Mouse (Mus musculus) G1E (cell line): ENCODE data around the gene Ehmt1.

Experiments
- CTCF ChIP-seq: IDR thresholded peaks from 2 replicates; pipeline ENCODE4 v1.5.1; 2012; ENCODE audit warnings: low read depth, low read length, inconsistent platforms, mixed read lengths
- GATA1 ChIP-seq: IDR thresholded peaks from 2 replicates; pipeline ENCODE4 v1.6.1; 2012; ENCODE audit warnings: borderline replicate concordance, low read length, inconsistent platforms, mixed read lengths
- GATA2 ChIP-seq: IDR thresholded peaks from 2 replicates; pipeline ENCODE4 v1.6.1; 2012; ENCODE audit warnings: low read depth, low read length, inconsistent platforms, borderline replicate concordance
- POLR2AphosphoS5 ChIP-seq: IDR thresholded peaks from 2 replicates; pipeline ENCODE4 v1.6.1; 2012; ENCODE audit warnings: low read depth, low read length, inconsistent platforms; ENCODE audit not compliant: insufficient replicate concordance
- TAL1 ChIP-seq: conservative IDR thresholded peaks from 2 replicates; pipeline ENCODE4 v1.6.1; 2012; ENCODE audit warnings: low read depth, low read length, inconsistent platforms, mixed read lengths

DNA sequence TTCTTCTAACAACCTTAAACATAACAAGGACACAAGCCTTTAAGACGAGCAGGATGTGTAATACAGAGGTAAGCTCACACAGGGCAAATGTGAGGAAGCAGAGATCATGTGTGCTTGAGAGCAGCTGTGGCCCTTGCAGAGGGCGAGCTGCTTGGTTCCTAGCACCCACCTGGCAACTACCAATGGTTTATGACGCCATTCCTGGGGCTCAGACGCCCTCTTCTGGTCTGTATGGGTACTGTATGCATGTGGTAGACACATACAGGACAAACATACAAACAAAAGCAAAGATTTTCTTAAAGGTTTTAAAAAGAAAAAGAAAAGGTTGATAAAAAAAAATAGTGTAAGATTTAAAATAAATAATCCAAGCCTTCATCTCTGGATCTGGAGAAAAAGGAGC, 138.2 kb downstream of the Ehmt1 start:
- no peak for TF ChIP-seq CTCF
- TF ChIP-seq GATA1: no peak
- no peak for TF ChIP-seq GATA2
- no peak for TF ChIP-seq TAL1
- no peak for TF ChIP-seq POLR2AphosphoS5
